Mouse (Mus musculus): ENCODE data around the gene Plk1.

- TF ChIP-seq CTCF (conservative IDR thresholded peaks at IDR 0.05; ENCODE audit: low read length) (peak; percentile 73), NANOG (IDR thresholded peaks at IDR 0.05; ENCODE audit: borderline replicate concordance, low read length) (no peak)
Observed at GRCm38 (mm10) chr7:122199296-122199695, 40.1 kb downstream of the Plk1 start.
